Mouse (Mus musculus): ENCODE measurements at regions not wholly inside any gene's neighbourhood (a gene's known extent, or its start where the extent isn't known, plus 50 kb on each side); places are given as distances from the start of the nearest gene placed in this dataset.

DNA sequence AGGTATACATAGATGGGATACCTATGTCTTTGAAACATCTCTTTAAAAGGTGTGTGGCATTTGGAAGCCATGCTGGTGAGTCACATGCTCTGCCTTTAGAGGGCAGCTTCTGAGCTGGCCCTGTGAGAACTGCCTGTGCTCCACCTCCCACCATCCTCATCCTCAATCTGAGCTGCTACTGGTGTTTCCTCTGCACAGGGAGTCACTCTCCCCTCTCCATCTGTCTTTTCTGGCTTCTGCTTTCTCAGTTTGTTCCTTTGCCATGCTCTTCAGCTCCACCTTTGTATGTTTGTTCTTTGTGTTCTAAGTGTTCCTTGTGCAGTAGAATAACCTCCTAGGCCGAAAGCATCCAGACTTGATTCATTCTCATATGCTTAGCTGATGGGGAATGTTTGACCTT lies 226.6 kb upstream of the Ldoc1 start:
- DNase-seq, result peak in 1 of 2 experiments; percentile 3
